In genomic region chr4:141065123-141065522, GRCm38 (mm10) we compare ENCODE assay signal across 9 mouse cellular contexts. TPM values are rescaled to one million over a fixed set of nuclear protein-coding genes. Genes with fewer than 3 reads are reported as not detected.
A peak's percentile ranks its signal among the peaks of the same experiment; 100 is the strongest.
DNase-seq lines count a peak whose midpoint lies in the region; ATAC-seq lines count a peak whose summit lies in the region.
"Had no signal": no experiment of that assay in that cellular context is flagged by ENCODE, and none has a peak within 500 bp of the region (broad histone marks: within the 10 kb centered on the region; RNA-seq: fewer than 3 reads in every experiment).

No protein-coding gene starts in this region.

- peaks cover 9% of the 10 kb centered on the region for H3K4me1 ChIP-seq in kidney, embryonic 15.5 days
- H3K4me1 ChIP-seq in forebrain, embryonic 12.5 days: peaks cover 8% of the 10 kb centered on the region

- no peaks in the 10 kb centered on the region for H3K9me3 ChIP-seq in kidney, embryonic 15.5 days (replicated peaks)
- H3K9me3 ChIP-seq in forebrain, embryonic 12.5 days: no peaks in the 10 kb centered on the region
- H3K9me3 ChIP-seq: midbrain, embryonic 12.5 days had no signal

- H3K36me3 ChIP-seq in kidney, embryonic 15.5 days: peaks cover 49% of the 10 kb centered on the region
- peaks cover 45% of the 10 kb centered on the region for H3K36me3 ChIP-seq in forebrain, embryonic 12.5 days (replicated peaks)

- no peak for ATAC-seq in kidney, embryonic 15.5 days (replicated peaks; ENCODE audit: low FRiP score)
- peak; percentile 18; the same call in 1 of the 2 replicates for ATAC-seq in forebrain, embryonic 12.5 days (ENCODE audit: low FRiP score)
- ATAC-seq in hematopoietic stem cell, adult 5-6 weeks (replicated peaks in 1 of 2; ENCODE audit: insufficient read depth in 1 of 2, low FRiP score in 2 of 2, low TSS enrichment in 1 of 2, low read depth in 1 of 2, poor library complexity in 2 of 2, severe bottlenecking in 2 of 2): peak; percentile 63 to 68

- 5% methylated on average over 8 of the region's 8 CpGs for WGBS in kidney, embryonic 15.5 days
- WGBS in forebrain, embryonic 12.5 days: 4% methylated on average over 8 of the region's 8 CpGs

- H3K27ac ChIP-seq in kidney, embryonic 15.5 days: no peak overlapping the region
- H3K27ac ChIP-seq in forebrain, embryonic 12.5 days: no peak overlapping the region
- H3K27ac ChIP-seq: midbrain, embryonic 12.5 days had no signal

- peak; percentile 78 for DNase-seq in kidney, adult 11 months
- peak; percentile 82 for DNase-seq in c-Kit-positive CD71-positive TER-119-negative erythroid progenitor cells, embryonic 14.5 days (ENCODE audit: low read depth)
- DNase-seq in left cerebral cortex, adult 11 months (ENCODE audit: low spot score): peak; percentile 78
- DNase-seq in mesoderm, embryonic 11.5 days (ENCODE audit: low read depth, low spot score): peak; percentile 89
- peak; percentile 82 for DNase-seq in right cerebral cortex, postnatal 4 days

- H3K4me3 ChIP-seq in kidney, embryonic 15.5 days (replicated peaks): no peak overlapping the region
- no peak overlapping the region for H3K4me3 ChIP-seq in forebrain, embryonic 12.5 days (replicated peaks)
- H3K4me3 ChIP-seq: midbrain, embryonic 12.5 days had no signal

- H3K27me3 ChIP-seq in kidney, embryonic 15.5 days: no peaks in the 10 kb centered on the region
- H3K27me3 ChIP-seq in forebrain, embryonic 12.5 days: no peaks in the 10 kb centered on the region
- H3K27me3 ChIP-seq: midbrain, embryonic 12.5 days had no signal

- H3K9ac ChIP-seq in kidney, embryonic 15.5 days: no peak overlapping the region
- no peak overlapping the region for H3K9ac ChIP-seq in forebrain, embryonic 12.5 days
- H3K9ac ChIP-seq: midbrain, embryonic 12.5 days had no signal

- H3K4me2 ChIP-seq in kidney, embryonic 15.5 days: no peak overlapping the region
- H3K4me2 ChIP-seq in forebrain, embryonic 12.5 days: no peak overlapping the region
- H3K4me2 ChIP-seq: midbrain, embryonic 12.5 days had no signal

RNA-seq across cellular contexts. Expression of gene Crocc, which starts 4.8 kb away (rescaled TPM):
- polyA plus RNA-seq in kidney, embryonic 15.5 days (2015; fragmentation: Nextera tagmentation; extraction: Ambion mirVana): 8.5 and 9.5 TPM in 2 replicates
- 15.4 and 17.4 TPM in 2 replicates for polyA plus RNA-seq in forebrain, embryonic 12.5 days (2016; fragmentation: Nextera tagmentation; extraction: Ambion mirVana)
- 8.3 and 9.9 TPM in 2 replicates for total RNA-seq in hematopoietic stem cell, adult 5-6 weeks (2017)

RNA-seq across cellular contexts. Expression of gene Necap2, which starts 13.0 kb away (rescaled TPM):
- polyA plus RNA-seq in kidney, embryonic 15.5 days (2015; fragmentation: Nextera tagmentation; extraction: Ambion mirVana): 80.0 and 89.4 TPM in 2 replicates
- polyA plus RNA-seq in forebrain, embryonic 12.5 days (2016; fragmentation: Nextera tagmentation; extraction: Ambion mirVana): 52.7 and 56.8 TPM in 2 replicates
- 44.7 and 59.7 TPM in 2 replicates for total RNA-seq in hematopoietic stem cell, adult 5-6 weeks (2017)

RNA-seq across cellular contexts. Expression of gene Spata21, which starts 23.0 kb away (rescaled TPM):
- polyA plus RNA-seq in kidney, embryonic 15.5 days (2015; fragmentation: Nextera tagmentation; extraction: Ambion mirVana): 0.50 and 0.64 TPM in 2 replicates
- polyA plus RNA-seq in forebrain, embryonic 12.5 days (2016; fragmentation: Nextera tagmentation; extraction: Ambion mirVana): 0.26 TPM in 1 of 2 replicates, not detected in the other
- not detected in 2 replicates for total RNA-seq in hematopoietic stem cell, adult 5-6 weeks (2017)

RNA-seq across cellular contexts. Expression of gene Mfap2, which starts 54.9 kb away (rescaled TPM):
- 340 and 433 TPM in 2 replicates for polyA plus RNA-seq in kidney, embryonic 15.5 days (2015; fragmentation: Nextera tagmentation; extraction: Ambion mirVana)
- polyA plus RNA-seq in forebrain, embryonic 12.5 days (2016; fragmentation: Nextera tagmentation; extraction: Ambion mirVana): 250 and 275 TPM in 2 replicates
- total RNA-seq in hematopoietic stem cell, adult 5-6 weeks (2017): not detected in 2 replicates
